Mouse (Mus musculus) CD4-positive helper T cell, adult 2 months (primary cell): Measurements from ENCODE around the gene Trim75.
"Not testable (repeated sequence)": the region's sequence is repeated elsewhere in the genome, so short reads cannot be mapped to it uniquely, and the experiment has no call there.

ENCODE experiments used
- DNase-seq: peaks from one replicate; pipeline ENCODE4 v3.0.0-alpha.2; 2012; ENCODE audit warnings: low read depth, missing footprints, low spot score

The Trim75 gene

DNA sequence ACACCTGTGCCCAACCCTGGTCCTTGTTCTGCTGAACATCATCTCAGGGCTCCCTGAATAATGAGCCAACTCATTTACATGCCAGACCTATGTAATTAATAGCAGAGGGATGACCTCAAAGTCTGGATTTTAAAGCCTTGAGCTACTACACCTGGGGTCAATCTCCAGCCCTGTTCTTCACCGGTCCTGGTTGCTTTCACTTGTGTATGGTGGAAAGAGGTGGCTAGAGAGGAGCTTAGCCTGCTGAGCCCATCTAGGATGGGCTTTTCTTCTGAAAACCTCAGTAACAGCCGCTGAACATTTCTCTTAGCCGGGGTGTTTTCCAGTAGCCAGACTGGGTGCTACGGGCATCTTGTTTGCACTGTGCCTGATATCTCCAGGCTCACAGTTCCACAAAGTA, at the start of gene Trim75:
Trim75 (minus strand) TSS at position 101 of the 400 bp plus-strand sequence.
- DNase-seq: no peak

DNA sequence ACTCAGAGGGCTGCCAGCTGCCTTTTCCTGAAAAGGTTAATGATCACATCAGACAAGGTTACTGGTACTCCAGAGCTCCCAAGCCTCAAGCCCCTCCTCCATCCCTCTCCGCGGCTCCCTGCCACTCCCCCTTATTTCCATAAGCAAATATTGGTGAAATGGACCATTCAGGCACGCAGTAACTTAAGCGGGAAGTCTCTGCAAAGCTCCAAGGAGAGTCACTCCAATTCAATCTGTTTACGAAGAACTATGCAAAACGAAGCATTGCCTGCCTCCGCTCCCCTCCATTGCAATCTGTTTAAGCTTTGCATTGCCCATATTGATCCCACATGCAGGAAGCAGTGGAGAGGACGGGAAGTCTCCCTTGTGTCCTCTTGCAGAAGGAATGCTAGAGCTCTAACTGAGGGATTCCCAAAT, 49.5 kb upstream of the Trim75 start, which contains the start of gene Apela:
Apela (minus strand) TSS at position 220 of the 417 bp plus-strand sequence.
- no peak for DNase-seq

DNA sequence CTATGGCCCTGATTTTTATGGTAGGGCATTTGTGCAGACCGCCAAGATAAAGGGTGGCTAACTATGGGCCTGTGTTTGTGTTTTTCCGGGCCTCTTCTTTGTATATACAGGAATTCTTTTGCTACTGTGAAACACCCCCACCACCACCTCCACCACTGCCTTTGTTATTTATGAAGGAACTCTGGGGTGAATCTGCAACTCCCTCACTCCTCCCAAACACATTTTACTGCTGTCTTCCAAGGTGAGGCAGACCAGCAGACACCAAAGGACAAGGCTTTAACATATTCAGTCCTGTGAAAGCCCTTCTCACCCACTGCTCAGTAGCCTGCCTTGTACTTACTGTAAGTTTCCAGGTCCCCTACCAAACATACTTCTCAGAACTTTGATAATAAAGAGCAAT, 46.5 kb upstream of the Trim75 start:
- no peak for DNase-seq

DNA sequence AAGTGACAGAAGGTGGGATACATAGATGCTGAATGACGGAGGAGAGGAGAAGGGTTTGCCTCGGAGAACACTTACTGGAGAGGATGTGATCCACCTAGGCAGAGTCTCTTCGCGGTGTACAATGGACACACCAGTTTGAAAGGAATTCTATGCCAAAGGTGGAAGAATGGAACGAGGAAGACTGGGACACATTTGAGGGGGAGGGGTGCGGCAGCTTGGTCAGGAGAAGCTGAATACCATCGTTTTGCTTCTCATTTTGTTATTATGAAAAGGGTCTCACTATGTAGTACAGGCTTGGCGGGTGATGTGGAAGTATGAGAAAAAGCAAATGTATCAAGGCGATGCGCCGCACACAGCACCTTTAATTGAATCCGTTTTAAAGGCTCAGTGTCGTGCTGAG, 45.4 kb upstream of the Trim75 start:
- no peak for DNase-seq

DNA sequence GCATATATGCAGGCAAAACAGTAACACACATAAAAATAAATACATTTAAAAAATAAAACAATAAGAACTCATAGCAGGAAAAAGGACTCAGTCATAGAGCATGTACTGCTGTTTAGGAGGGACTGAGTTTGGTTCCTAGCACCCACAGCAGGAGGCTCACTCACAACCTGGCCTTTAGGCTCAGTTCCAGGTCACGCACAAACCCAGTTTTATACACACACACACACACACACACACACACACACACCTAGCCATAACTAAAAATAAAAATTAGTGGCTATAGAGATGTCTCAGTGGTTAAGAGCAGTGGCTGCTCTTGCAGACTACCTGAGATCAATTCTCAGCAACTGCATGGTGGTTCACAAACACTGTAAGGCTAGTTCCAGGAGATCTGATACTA, 44.5 kb upstream of the Trim75 start:
- DNase-seq: no peak

DNA sequence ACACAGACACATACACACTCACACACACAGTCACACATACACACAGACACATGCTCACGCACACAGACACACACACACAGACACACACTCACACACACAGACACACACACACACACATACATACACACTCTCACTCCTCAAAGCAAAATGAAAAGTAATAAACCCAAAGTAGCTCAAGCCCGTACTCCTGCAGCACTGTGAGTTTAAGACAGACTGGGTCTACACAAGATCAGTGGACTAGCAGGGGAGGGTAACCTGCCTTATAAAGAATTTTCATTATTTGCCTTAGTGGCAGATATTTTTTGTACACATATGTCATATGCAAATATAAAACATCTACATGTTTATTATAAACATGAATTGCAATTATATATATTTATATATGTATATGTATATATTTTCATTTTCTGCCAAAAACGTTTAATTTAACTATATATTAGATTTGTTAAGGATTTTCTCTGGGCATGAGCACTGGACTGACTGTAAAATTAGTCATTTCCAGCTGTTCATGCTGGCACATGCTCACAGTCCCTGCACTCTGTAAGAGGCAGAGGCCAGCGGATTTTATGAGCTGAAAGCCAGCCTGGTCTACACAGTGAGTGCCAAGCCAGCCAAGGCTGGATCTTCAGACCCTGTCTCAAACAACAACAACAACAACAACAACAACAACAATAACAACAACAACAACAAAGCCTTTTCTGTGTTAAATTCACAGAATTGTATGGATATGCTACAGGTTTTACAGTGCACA, 43.3 kb upstream of the Trim75 start:
- no peak for DNase-seq

DNA sequence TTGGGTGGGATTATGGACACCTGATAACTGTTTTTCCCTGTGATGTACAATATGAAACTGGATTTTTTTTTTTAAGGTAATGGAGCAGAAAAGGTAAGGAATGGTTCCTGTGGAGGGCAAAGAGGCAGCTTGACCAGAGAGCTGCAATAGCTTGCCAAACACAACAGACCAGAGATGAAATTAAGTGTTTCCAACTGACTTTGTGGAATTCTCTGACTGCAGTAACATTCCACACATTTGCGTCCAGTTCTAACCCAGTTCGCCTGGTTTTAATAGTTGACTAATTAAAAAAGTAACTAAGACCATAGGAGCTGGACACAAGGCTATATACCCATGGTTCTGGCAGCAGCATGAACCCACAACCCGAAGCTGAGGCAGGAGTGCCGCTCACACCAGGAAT, 42.1 kb upstream of the Trim75 start:
- DNase-seq: no peak

DNA sequence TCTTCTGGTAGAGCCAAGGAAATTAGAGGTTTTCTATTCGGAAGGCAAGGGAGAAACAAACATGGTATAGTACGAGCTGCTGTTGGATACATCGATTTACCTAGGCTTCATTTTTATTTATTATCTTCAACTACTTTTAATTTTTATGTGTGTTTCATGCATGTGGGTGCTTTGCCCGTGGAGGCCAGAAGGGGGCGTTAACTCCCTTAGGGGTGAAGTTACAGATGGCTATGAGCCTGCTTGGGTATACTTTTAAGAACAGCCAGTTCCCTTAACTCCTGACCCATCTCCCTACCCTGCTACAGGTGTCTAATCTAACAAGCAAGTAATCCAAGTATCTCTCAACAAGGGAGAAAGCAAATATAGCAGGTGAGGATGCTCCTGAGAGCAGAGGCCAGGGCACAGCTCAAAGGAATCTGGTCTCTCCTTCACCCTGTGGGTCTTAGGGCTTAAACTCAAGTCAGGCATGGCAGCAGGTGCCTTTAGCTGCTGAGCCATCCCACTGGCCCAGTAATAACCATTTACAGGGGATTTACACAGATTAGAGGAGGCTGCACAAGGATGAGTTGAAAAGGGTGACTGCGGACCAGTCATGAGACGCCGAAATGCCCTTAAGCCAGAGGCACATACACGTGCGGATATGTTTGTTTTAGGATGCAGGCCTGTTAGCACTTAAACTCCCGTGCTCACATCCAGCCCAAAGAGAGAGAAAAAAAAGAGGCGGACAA, 41.5 kb upstream of the Trim75 start:
- DNase-seq: no peak

DNA sequence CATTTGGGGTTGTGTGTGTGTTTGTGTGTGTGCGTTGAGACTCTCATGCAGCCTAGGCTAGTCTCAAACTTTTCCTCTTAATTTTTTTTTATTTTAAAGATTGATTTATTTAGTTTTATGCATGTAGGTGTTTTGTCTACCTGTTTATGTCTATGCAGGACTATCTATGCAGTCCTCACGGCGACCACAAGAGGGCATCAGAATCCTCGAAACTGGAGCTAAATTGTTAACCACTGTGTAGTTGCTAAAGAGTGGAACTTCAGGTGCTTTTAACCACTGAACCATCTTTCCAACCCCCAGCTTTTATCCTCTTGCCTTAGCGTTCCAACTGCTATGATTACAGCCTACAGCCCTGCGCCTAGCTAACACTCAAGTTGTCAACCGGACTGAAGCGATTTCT, 34.9 kb upstream of the Trim75 start:
- peak; percentile 8 for DNase-seq

DNA sequence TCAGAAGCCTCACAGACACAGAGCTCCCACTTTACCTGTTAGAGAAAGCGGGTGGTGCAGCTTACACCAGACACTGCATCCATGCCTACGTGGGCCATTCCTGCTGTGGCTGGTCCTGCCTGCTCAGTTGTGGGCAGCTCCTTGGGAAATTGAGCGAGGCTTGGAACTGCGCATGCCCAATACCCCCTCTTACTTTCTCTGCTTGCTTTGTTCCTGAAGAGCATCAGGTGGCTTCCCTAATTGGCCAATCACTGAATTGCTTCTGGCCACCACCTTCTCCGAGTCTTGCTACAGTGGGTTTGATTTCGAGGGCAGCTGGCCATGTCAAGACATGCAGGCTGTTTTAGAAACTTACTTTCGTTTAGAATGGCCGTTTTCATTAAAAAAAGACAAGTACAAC, 30.8 kb upstream of the Trim75 start, which contains the start of the genes Trim61 and Trim60:
Trim61 (minus strand) TSS at position 101 of the 400 bp plus-strand sequence.
Trim60 (minus strand) TSS at position 162 of the 400 bp plus-strand sequence.
- no peak for DNase-seq

DNA sequence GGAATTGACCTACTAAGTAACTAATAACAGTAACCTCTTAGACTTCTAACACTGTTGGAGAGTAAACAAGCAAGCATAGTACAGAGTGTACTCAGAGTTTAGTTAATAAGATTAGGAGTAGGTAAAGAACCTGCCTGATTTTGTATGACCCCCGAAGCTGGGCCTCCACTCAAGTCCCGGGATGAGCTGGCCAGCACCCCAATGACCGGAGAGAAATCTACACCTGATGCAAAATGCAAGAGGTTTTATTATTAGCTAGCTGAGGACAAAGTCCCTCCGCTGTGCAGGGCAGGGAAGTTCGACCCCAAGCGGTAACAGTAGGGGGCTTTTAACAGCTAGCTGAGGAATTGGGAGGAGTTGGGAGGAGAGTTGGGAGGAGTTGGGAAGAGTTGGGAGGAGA, 20.0 kb upstream of the Trim75 start:
- DNase-seq: not testable (repeated sequence)

DNA sequence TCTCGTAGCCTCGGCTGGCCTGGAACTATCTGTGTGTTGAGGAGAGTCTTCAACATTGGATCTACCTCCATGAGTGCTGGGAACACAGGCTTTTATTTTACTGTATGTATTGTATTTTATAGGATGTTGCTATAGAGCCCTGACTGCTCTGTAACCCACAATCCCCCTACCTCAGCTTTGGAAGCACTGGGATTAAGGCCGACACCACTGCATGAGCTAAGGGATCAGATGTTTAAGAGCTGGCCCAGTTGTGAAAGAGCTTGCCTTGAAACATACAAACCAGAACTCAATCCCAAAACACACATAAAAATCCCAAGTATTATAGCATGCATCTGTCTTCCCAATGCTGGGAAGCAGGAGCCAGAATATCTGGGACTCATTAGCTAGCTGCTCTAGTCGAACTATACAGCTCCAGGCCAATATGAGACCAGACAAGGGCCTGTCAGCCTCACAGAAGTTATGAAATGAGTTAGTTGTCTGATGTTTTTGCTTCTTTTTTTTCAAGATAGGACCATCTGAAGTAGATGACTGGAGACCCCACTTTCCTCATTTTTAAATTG, 11.3 kb upstream of the Trim75 start:
- DNase-seq: no peak

DNA sequence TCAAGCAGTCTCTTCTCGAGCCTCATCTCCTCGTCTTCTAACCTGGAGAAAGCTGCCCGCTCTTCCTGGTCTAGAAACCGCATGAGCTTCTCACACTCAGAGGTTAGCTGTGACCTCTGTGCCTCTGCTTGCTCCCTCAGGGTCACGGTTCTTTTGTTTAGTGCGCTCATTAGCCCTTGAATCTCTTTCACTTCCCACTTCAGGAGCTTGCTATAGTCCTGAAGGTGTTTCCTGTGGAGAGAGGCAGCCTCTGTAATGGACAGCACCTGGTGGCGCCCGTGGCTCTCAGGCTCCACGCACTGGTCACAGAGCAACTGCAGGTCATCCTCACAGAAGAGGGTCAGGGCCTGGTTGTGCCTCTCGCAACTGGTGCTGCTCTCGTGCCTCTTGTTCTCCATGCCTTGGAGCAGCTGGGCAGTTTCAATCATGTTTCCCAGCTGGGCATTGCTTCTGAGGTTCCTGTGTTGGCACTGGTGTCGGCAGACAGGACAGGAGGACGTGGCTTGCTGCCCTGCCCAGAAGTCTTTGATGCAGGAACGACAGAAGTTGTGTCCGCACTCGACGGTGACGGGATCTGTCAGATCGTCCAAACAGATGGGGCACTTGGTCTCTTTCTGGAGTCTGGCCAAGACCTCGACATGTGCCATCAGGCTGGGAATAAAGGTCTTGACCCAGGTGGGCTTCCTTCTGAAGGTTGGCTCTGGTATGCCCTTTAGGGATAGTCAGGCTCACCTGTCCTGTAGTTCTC, 4.3 kb downstream of the Trim75 start:
- no peak for DNase-seq

DNA sequence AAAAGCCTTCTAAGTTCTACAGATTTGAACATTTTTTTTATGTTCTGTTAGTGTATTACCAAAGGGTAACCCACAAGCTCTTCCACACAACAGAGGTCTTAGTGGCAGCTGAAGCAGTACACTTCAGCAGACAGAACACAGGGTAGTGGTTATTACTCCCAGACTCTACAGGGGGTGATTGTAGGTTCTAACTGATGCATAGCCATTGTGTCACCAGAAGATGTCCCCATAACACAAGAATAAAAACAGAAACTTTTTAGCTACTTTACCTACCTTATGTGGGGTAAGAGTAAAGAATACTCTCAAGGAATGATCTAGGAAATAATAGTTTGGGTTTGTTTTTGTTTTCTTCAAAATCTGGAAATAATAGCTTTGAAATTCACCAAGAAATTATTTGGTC, 24.8 kb downstream of the Trim75 start:
- no peak for DNase-seq

DNA sequence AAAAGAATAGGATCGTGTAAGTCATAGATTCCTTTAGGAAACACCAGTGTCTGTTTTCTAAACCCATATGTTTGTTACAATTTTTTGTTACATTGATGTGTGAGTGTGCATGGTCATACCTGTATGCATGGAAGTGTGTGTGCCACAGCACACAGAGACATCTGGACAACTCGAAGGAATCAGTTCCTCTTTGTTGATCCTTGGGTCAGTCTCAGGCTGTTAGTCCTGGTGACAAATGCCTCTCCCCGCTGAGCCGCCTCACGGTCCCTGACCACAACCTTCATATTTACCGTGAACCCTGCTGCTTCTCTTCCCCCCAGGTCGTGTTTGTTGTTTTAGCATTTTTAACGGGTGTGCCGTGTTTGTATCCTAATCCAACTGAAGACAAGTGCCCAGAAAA, 28.6 kb downstream of the Trim75 start:
- no peak for DNase-seq

DNA sequence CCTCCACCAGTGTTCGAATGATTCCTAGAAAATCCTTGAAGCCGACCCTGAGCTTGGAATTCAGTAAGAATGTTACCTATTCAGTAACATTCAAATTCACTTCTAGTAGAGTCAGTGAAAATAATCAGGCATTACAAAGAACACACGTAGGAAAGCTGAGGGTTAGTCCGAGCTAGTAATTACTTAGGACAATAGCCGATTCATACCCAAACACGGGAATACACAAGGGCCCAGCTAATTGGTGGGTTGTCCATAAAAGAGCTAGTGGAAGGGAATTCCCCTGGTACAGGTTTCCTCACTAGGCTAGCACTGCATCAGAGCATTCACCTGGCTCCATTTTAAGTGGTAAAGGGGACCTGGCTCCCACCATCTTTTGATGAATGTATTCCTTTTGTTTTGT, 35.5 kb downstream of the Trim75 start:
- DNase-seq: no peak

DNA sequence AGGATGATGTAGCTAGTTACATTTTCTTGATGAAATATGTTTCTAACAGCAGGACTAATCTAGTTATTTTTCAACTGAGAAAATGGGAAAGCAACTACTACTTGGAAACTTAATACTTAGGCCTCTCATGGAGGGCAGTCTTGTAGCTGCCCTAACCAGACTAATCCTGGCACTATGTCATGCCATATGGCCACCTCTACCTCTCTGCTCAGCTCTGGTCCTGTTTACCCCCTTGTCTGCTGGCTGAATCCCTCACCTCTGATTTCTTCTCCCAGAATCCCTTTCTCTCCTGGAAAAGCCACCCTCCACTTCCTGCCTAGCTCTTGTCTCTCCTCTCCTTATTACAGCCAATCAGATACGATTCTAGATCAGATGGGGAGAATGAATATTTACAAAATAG, 39.3 kb downstream of the Trim75 start:
- no peak for DNase-seq

DNA sequence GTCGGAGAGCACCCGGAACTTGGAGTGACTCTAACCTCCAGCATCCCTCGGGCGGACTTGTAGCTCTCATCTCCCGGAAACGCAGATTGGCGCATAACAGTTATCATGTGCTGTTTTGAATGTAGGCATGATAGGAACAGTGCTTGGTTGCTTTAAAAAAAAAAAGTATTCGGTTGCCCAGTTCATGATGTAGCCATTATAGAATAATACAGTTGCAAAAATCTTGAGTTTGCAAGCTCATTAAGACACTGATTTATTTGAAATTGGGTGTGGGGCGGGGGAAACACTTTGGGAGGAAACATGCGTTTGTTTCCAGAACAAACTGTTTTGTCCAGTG, 40.0 kb downstream of the Trim75 start:
- DNase-seq: no peak

DNA sequence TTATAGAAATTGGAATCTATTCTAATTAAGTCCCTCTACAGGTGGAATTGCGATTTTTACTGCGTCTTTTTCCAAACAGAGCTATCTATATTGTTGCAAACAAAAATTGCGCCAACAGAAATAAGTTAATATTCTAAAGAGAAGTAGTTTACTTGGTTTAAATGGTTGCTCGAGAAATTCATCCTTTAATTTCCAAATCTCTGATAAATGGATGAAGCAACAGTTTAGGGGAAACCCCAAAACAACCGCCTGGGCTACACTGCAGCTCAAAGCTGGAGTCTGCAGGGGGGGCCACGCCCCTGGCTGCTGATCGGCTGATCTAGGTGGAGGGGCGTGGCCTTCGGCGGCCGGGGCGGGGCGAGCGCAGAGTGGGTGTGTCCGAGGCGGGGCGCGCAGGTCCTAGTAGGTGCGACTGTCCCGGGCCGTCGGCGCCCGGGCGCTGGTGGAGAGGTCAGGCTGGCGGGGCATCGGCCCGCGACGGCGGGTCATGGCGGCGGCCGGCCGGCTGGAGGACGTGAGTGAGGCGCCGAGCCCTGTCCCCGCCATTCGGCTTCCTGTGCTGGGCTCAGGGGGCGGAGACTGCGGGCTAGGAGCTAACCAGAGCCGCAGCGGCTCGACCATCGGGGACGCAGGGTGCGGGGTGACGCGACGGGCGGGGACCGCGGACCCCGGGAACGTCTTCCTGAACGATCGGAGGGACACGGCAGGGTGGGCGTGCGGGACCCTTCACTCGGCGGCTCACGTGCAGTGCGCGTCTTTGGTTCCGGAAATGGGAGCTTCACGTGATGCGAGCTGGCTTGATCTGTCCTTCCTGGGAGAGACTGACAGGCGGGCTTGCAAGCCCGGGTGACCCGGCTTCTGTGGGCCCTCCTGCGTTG, 40.6 kb downstream of the Trim75 start, which contains the start of gene Tmem192:
Tmem192 (plus strand) TSS at position 366 of the 878 bp plus-strand sequence.
- peak; percentile 96 for DNase-seq

DNA sequence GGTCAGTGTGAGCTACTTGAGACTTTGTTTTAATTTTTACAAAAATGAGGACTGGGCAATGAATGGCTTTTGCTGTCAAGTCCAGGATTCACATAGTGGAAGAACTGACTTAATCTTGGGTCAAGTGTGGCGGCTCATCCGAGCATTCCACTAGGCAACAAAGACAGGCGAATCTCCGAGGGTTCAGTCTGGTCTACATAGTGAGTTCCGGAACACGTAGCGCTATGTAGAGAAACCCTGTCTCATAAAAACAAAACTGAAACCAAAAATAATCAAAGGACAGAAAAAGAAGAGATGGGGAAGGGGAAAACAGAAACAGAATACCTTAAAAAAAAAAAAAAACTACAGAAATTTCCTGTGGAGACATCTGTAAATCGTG, 41.2 kb downstream of the Trim75 start:
- DNase-seq: peak; percentile 79

DNA sequence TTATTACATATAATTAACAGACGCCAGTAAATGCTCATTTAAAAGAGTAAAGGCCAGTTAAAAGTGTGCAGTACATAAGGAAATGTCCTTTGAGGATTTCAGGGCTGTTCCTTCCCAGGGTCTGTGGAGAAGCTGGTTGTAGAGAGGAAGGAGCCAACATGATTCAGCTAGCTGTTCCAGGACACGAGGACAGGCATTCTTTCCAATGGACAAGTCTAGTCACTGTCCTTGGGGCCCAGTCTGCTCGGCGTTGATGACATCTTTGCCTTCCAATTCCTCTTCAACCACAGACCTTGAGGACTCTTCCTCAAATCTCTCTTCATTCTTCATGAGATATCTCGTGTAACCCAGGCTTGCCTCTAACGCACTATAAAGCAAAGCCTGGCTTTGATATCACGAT, 42.0 kb downstream of the Trim75 start:
- DNase-seq: no peak
